Mouse (Mus musculus) adrenal gland, adult 8-10 months (tissue): Measurements from ENCODE around the gene Arrb1. TPM values are rescaled to one million over a fixed set of nuclear protein-coding genes. Genes with fewer than 3 reads are reported as not detected.
A peak's percentile ranks its signal among the peaks of the same experiment; 100 is the strongest.

ENCODE experiments used
- DNase-seq: peaks from one replicate; pipeline ENCODE4 v3.0.0; 2022
- microRNA-seq, 2 experiments: library from miRNA; unstranded; fragments of <30 nt; microRNA quantifications; one replicate each; pipeline ENCODE4 v1.2.0; 2022
- total RNA-seq, 4 experiments: library from RNA; stranded (reverse); gene quantifications; 2 replicates each; pipeline ENCODE4 v1.2.4; 2022

Arrb1 gene
- total RNA-seq, 4 experiments from 2014 or later: 59.8 to 82.0 (median 64.7) TPM

- DNase-seq: peak; percentile 62
Observed at GRCm38 (mm10) chr7:99633966-99634665, 98.8 kb downstream of the Arrb1 start.

- peak; percentile 48 for DNase-seq
Observed at GRCm38 (mm10) chr7:99641245-99641644, 106.0 kb downstream of the Arrb1 start.

GRCm38 (mm10) chr7:99642078-99642477 lies 106.8 kb downstream of the Arrb1 start:
- DNase-seq: no peak

GRCm38 (mm10) chr7:99644701-99645100 lies 109.4 kb downstream of the Arrb1 start:
- no peak for DNase-seq

GRCm38 (mm10) chr7:99648623-99649022 lies 113.4 kb downstream of the Arrb1 start:
- DNase-seq: no peak

GRCm38 (mm10) chr7:99649585-99649984 lies 114.3 kb downstream of the Arrb1 start:
- no peak for DNase-seq

GRCm38 (mm10) chr7:99654244-99654643 lies 119.0 kb downstream of the Arrb1 start:
- DNase-seq: peak; percentile 71

Small RNAs within 50 kb of the gene (microRNA-seq; reads per million reads assigned to microRNA genes)
- gene Mir326: 78.5 to 94.0 reads per million in 2 experiments

Other genes starting within 250 kb of the Arrb1 start
- gene Serpinh1, start 182.2 kb upstream of the Arrb1 start, total RNA-seq: 100 to 1,000 TPM; 127 to 266 (median 171) TPM
- 10 to 100 TPM in 3 of 4 experiments, 1 to 10 TPM in 1; 9.2 to 16.4 (median 13.9) TPM for gene Gdpd5, start 154.1 kb upstream of the Arrb1 start, total RNA-seq
- 1 to 10 TPM in 1 of 4 experiments, under 1 TPM in 3; 0.38 to 1.2 (median 0.75) TPM for gene Klhl35, start 69.5 kb upstream of the Arrb1 start, total RNA-seq
- gene Rps3, start 51.7 kb upstream of the Arrb1 start, total RNA-seq: 100 to 1,000 TPM; 533 to 601 (median 565) TPM
- gene Tpbgl, start 91.6 kb downstream of the Arrb1 start, total RNA-seq: 10 to 100 TPM; 29.8 to 42.0 (median 36.0) TPM
- 10 to 100 TPM; 25.3 to 35.2 (median 31.5) TPM for gene Slco2b1, start 175.9 kb downstream of the Arrb1 start, total RNA-seq
- not detected for gene Olfr520, start 194.8 kb downstream of the Arrb1 start, total RNA-seq
- not detected for gene Olfr521, start 228.0 kb downstream of the Arrb1 start, total RNA-seq